Mouse (Mus musculus): Measurements from ENCODE around the gene Gpr6. TPM values are rescaled to one million over a fixed set of nuclear protein-coding genes. Genes with fewer than 3 reads are reported as not detected.

The Gpr6 gene
- polyA plus RNA-seq (2014; fragmentation: Nextera tagmentation; extraction: Ambion mirVana) = not detected in 2 replicates

- DNase-seq (ENCODE audit: low spot score) = no peak
- no peaks in the 10 kb centered on the region for H3K9me3 ChIP-seq (ENCODE audit: control insufficient read depth, low read length)
- H3K36me3 ChIP-seq (ENCODE audit: control insufficient read depth, insufficient read depth, low read length) = no peaks in the 10 kb centered on the region
- no peak within 1 kb of the TSS for H3K27ac ChIP-seq (replicated peaks; ENCODE audit: low read depth, low read length)
- peaks cover 34% of the 10 kb centered on the region for H3K27me3 ChIP-seq (replicated peaks; ENCODE audit: control insufficient read depth, insufficient read depth, low read length)
- H3K4me1 ChIP-seq (ENCODE audit: control insufficient read depth, insufficient read depth, low read length) = no peaks in the 10 kb centered on the region
- ATAC-seq (ENCODE audit: low read depth) = no peak
- no peak within 1 kb of the TSS for H3K9ac ChIP-seq (ENCODE audit: low read depth, low read length)
- no peak within 1 kb of the TSS for H3K4me3 ChIP-seq (ENCODE audit: low read depth, low read length)
- H3K4me2 ChIP-seq (ENCODE audit: low read depth, low read length) = peak within 1 kb of the TSS; percentile 30; the same call in 1 of the 2 replicates
- under 1% methylated on average over 23 of the region's 23 CpGs for WGBS
These were observed at the start of gene Gpr6 for GRCm38 (mm10) chr10:41072116-41072515. Gene Gpr6, minus strand, starts transcription at chr10:41072285.

GRCm38 (mm10) chr10:41100060-41100459 is 28.0 kb upstream of the Gpr6 start:
- H3K27me3 ChIP-seq (replicated peaks; ENCODE audit: control insufficient read depth, insufficient read depth, low read length) = no peaks in the 10 kb centered on the region
- no peak overlapping the region for H3K27ac ChIP-seq (replicated peaks; ENCODE audit: low read depth, low read length)
- no peak for ATAC-seq (ENCODE audit: low read depth)
- H3K4me1 ChIP-seq (ENCODE audit: control insufficient read depth, insufficient read depth, low read length) = no peaks in the 10 kb centered on the region
- no peaks in the 10 kb centered on the region for H3K36me3 ChIP-seq (ENCODE audit: control insufficient read depth, insufficient read depth, low read length)
- DNase-seq (ENCODE audit: low spot score) = no peak
- no peak overlapping the region for H3K9ac ChIP-seq (ENCODE audit: low read depth, low read length)
- 63% methylated on average over 2 of the region's 2 CpGs for WGBS
- H3K4me2 ChIP-seq (ENCODE audit: low read depth, low read length) = no peak overlapping the region
- no peaks in the 10 kb centered on the region for H3K9me3 ChIP-seq (ENCODE audit: control insufficient read depth, low read length)
- no peak overlapping the region for H3K4me3 ChIP-seq (ENCODE audit: low read depth, low read length)

DNA sequence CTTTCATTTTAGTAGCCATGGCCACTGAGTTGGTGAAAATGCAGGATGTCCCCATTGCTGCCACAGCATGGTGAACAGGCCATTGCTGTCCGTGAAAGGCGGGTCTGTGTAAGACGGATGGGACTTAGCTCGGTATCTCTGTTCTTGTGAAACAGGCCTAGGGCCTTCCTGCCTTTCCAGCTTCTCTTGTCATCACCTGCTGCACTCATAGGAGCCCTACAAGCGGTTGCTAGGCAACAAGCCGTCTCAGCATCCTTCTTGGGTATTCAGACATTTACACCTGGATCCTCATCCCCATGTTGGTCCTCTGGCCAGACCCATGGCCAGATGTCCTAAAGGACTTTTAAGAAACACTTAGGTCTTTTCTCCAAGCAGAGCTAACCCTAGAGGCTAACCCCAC is 26.1 kb upstream of the Gpr6 start:
- H3K4me2 ChIP-seq (ENCODE audit: low read depth, low read length) = no peak overlapping the region
- no peaks in the 10 kb centered on the region for H3K9me3 ChIP-seq (ENCODE audit: control insufficient read depth, low read length)
- ATAC-seq (ENCODE audit: low read depth) (no peak), DNase-seq (ENCODE audit: low spot score) (no peak)
- WGBS = 77% methylated on average over 6 of the region's 6 CpGs
- H3K4me1 ChIP-seq (ENCODE audit: control insufficient read depth, insufficient read depth, low read length) = no peaks in the 10 kb centered on the region
- H3K27me3 ChIP-seq (replicated peaks; ENCODE audit: control insufficient read depth, insufficient read depth, low read length) = no peaks in the 10 kb centered on the region
- no peaks in the 10 kb centered on the region for H3K36me3 ChIP-seq (ENCODE audit: control insufficient read depth, insufficient read depth, low read length)
- no peak overlapping the region for H3K4me3 ChIP-seq (ENCODE audit: low read depth, low read length)
- H3K9ac ChIP-seq (ENCODE audit: low read depth, low read length) = no peak overlapping the region
- H3K27ac ChIP-seq (replicated peaks; ENCODE audit: low read depth, low read length) = no peak overlapping the region

DNA sequence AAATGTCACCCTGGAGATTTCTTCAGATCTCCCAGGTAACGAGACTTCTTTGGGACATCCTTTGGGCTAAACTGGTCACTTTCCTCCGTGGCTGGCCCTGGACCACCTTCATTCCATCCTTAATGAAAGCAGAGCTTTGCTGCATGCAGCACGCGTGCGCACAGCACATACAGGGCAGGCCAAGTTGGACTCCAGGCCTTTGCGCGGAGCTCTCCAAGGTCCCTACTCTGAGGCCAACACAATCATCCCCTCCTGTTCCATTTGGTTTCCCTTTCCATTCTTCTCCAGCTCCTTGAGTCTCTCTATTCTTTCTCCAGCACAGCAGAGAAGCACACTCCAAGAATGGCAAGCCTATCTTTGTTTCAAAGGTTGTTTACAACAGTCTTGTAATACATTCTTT is 16.8 kb upstream of the Gpr6 start:
- Histone ChIP-seq H3K27me3 (replicated peaks; ENCODE audit: control insufficient read depth, insufficient read depth, low read length) (no peaks in the 10 kb centered on the region), H3K9ac (ENCODE audit: low read depth, low read length) (no peak overlapping the region), H3K36me3 (ENCODE audit: control insufficient read depth, insufficient read depth, low read length) (no peaks in the 10 kb centered on the region), H3K4me3 (ENCODE audit: low read depth, low read length) (no peak overlapping the region), H3K4me2 (ENCODE audit: low read depth, low read length) (no peak overlapping the region), H3K4me1 (ENCODE audit: control insufficient read depth, insufficient read depth, low read length) (no peaks in the 10 kb centered on the region), H3K9me3 (ENCODE audit: control insufficient read depth, low read length) (no peaks in the 10 kb centered on the region), H3K27ac (replicated peaks; ENCODE audit: low read depth, low read length) (no peak overlapping the region)
- 47% methylated on average over 7 of the region's 7 CpGs for WGBS
- no peak for ATAC-seq (ENCODE audit: low read depth)
- peak; percentile 23 for DNase-seq (ENCODE audit: low spot score)

DNA sequence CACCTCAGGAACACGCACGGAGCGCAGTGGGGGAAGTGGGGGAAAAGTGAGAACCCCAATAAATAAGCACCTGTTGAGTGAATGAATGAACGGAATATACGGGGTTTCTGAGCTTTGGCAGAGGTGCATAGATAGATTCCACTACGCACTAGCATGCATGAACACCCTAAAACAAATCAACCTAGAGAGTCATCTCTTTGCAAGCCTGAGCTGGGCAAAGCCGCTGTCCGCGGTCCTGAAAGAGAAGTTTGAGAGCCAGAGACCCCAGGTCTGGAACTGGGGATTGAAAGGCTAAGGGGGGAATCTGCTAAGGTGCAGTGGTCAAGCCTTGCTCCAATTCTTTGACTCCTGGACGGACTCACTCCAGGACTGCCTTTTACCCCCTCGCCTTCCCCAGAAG is 389 bp downstream of the Gpr6 start:
- 0 out of 2 replicates have a peak, but pooled peaks have one; percentile 55 for ATAC-seq (ENCODE audit: low read depth)
- Histone ChIP-seq H3K27me3 (replicated peaks; ENCODE audit: control insufficient read depth, insufficient read depth, low read length) (peaks cover 34% of the 10 kb centered on the region), H3K27ac (replicated peaks; ENCODE audit: low read depth, low read length) (no peak overlapping the region), H3K9ac (ENCODE audit: low read depth, low read length) (no peak overlapping the region), H3K4me2 (ENCODE audit: low read depth, low read length) (peak overlapping the region; percentile 30; the same call in 1 of the 2 replicates), H3K36me3 (ENCODE audit: control insufficient read depth, insufficient read depth, low read length) (no peaks in the 10 kb centered on the region), H3K9me3 (ENCODE audit: control insufficient read depth, low read length) (no peaks in the 10 kb centered on the region), H3K4me3 (ENCODE audit: low read depth, low read length) (no peak overlapping the region), H3K4me1 (ENCODE audit: control insufficient read depth, insufficient read depth, low read length) (no peaks in the 10 kb centered on the region)
- WGBS = 9% methylated on average over 11 of the region's 11 CpGs
- DNase-seq (ENCODE audit: low spot score) = peak; percentile 70

DNA sequence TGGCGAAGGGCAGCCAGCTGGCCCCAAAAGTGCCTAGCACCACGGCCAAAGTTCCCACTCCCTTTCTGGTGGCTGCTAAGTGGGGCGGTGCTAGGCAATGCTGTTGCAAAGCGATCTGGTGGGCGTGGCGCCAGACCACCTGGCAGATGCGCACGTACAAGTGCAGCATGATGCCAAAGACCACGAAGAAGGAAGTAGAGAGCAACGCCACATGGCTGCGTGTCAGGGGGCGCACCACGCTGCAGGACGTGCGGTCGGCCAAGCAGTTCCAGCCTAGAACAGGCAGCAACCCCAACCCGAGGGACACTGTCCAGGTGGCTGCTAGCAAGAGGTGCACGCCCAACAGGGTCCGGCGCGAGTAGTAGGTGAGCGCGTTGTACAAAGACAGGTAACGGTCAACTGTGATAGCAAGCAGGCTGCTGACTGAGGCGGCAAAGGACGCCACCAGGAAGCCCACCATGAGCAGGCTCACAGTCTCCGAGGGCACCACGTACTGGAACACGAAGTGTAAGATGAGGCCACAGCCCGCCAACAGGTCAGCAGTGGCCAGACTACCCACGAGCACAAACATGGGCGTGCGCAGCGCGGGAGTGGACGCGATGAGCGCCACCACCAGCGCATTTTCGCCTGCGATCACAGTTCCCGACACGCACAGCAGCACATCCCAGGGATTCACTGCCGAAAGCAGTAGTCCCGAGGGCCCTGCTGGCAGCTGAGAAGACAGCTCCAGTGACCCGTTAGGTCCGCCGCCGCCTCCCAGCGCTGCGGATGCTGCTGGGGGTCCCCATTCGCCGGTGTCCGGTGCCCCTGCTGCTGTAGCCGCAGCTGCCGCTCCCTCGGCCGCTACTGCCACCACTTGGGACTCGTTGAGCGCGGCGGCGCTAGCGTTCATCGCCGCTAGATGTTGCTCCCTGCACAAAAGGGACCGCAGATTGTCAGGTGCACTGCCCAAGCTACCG is 1.1 kb downstream of the Gpr6 start:
- H3K4me2 ChIP-seq (ENCODE audit: low read depth, low read length) = peak overlapping the region; percentile 30; the same call in 1 of the 2 replicates
- no peak for ATAC-seq (ENCODE audit: low read depth)
- H3K27me3 ChIP-seq (replicated peaks; ENCODE audit: control insufficient read depth, insufficient read depth, low read length) = peaks cover 34% of the 10 kb centered on the region
- no peak overlapping the region for H3K9ac ChIP-seq (ENCODE audit: low read depth, low read length)
- DNase-seq (ENCODE audit: low spot score) = peak; percentile 4
- H3K36me3 ChIP-seq (ENCODE audit: control insufficient read depth, insufficient read depth, low read length) = no peaks in the 10 kb centered on the region
- H3K27ac ChIP-seq (replicated peaks; ENCODE audit: low read depth, low read length) = no peak overlapping the region
- WGBS = 5% methylated on average over 39 of the region's 68 CpGs
- H3K4me1 ChIP-seq (ENCODE audit: control insufficient read depth, insufficient read depth, low read length) = no peaks in the 10 kb centered on the region
- H3K4me3 ChIP-seq (ENCODE audit: low read depth, low read length) = no peak overlapping the region
- H3K9me3 ChIP-seq (ENCODE audit: control insufficient read depth, low read length) = no peaks in the 10 kb centered on the region

DNA sequence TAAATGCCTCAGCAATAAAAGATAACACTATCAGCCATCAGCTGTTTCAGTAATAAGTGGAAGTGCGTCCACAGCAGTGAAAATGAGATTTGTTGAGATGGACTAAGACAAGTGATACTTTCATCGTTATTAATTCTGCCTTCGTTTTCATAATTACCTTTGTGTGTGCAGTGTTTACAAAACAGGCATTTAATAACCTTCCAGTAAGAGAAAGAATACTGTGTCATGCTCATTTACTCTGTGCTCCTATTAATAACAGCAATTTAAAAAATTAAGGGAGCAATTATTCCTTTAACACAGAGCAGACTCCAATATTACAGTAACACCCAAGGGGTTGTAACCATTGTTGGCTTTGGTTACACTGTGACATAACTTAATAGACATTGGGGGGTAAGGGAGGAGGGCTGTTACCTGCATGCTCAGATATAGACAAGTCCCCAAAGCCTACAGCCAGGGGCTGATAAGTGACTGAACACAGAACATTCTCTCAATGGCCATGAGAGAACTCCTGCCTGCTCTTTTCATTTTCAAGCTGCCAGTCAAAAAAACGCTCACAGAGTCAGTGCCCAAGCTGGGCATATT is 11.7 kb downstream of the Gpr6 start:
- H3K4me3 ChIP-seq (ENCODE audit: low read depth, low read length) = no peak overlapping the region
- ATAC-seq (ENCODE audit: low read depth) = no peak
- H3K9me3 ChIP-seq (ENCODE audit: control insufficient read depth, low read length) = no peaks in the 10 kb centered on the region
- WGBS = 75% methylated on average over 4 of the region's 4 CpGs
- no peaks in the 10 kb centered on the region for H3K27me3 ChIP-seq (replicated peaks; ENCODE audit: control insufficient read depth, insufficient read depth, low read length)
- H3K9ac ChIP-seq (ENCODE audit: low read depth, low read length) = no peak overlapping the region
- no peak overlapping the region for H3K4me2 ChIP-seq (ENCODE audit: low read depth, low read length)
- no peaks in the 10 kb centered on the region for H3K4me1 ChIP-seq (ENCODE audit: control insufficient read depth, insufficient read depth, low read length)
- no peak for DNase-seq (ENCODE audit: low spot score)
- no peaks in the 10 kb centered on the region for H3K36me3 ChIP-seq (ENCODE audit: control insufficient read depth, insufficient read depth, low read length)
- no peak overlapping the region for H3K27ac ChIP-seq (replicated peaks; ENCODE audit: low read depth, low read length)

DNA sequence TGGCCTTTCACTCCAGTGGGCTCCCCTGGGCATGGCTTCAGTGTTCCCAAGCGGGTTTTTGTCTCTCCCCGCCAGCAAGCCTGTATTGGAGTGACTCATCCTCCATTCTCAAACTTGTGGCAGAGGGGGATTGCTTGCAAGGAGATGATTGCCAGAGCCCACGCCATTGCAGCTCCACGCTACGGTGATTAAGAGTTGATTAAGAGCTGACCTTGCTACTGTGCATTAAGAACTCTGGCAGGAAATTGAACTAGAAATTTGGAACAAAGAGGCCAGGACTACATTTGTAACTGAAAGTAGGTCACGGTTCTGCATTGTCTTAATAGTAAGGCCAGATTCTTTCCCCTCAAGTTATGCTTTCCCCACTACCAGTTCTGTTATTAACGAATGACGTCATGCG is 16.5 kb downstream of the Gpr6 start:
- no peak for ATAC-seq (ENCODE audit: low read depth)
- WGBS = 73% methylated on average over 9 of the region's 9 CpGs
- no peak overlapping the region for H3K9ac ChIP-seq (ENCODE audit: low read depth, low read length)

More for the DNA sequence above, 16.5 kb downstream of the Gpr6 start:
- Histone ChIP-seq H3K9me3 (ENCODE audit: control insufficient read depth, low read length) (no peaks in the 10 kb centered on the region), H3K27me3 (replicated peaks; ENCODE audit: control insufficient read depth, insufficient read depth, low read length) (no peaks in the 10 kb centered on the region), H3K4me2 (ENCODE audit: low read depth, low read length) (no peak overlapping the region), H3K36me3 (ENCODE audit: control insufficient read depth, insufficient read depth, low read length) (no peaks in the 10 kb centered on the region), H3K27ac (replicated peaks; ENCODE audit: low read depth, low read length) (no peak overlapping the region), H3K4me1 (ENCODE audit: control insufficient read depth, insufficient read depth, low read length) (no peaks in the 10 kb centered on the region), H3K4me3 (ENCODE audit: low read depth, low read length) (no peak overlapping the region)
- DNase-seq (ENCODE audit: low spot score) = peak; percentile 4
